Mouse (Mus musculus): ENCODE data around the gene Acta1. TPM values are rescaled to one million over a fixed set of nuclear protein-coding genes. Genes with fewer than 3 reads are reported as not detected.

Acta1 gene
- 12.6 and 18.0 TPM in 2 replicates for polyA plus RNA-seq (2015; fragmentation: Nextera tagmentation; extraction: Ambion mirVana)

- no peaks in the 10 kb centered on the region for H3K36me3 ChIP-seq (ENCODE audit: insufficient read depth, low read length)
- ATAC-seq: no peak
- TF ChIP-seq CTCF (IDR thresholded peaks at IDR 0.05): no peak
- TF ChIP-seq EP300 (IDR thresholded peaks at IDR 0.05): no peak
- H3K9me3 ChIP-seq (ENCODE audit: low read length): no peaks in the 10 kb centered on the region
- no peak for DNase-seq (ENCODE audit: low spot score)
- H3K27me3 ChIP-seq (replicated peaks; ENCODE audit: insufficient read depth, low read length): peaks cover 42% of the 10 kb centered on the region
- no peaks in the 10 kb centered on the region for H3K4me1 ChIP-seq (ENCODE audit: insufficient read depth, low read depth, low read length)
- H3K4me2 ChIP-seq (replicated peaks; ENCODE audit: low read depth, low read length): no peak within 1 kb of the TSS
- WGBS: 15% methylated on average over 15 of the region's 15 CpGs
- H3K27ac ChIP-seq (ENCODE audit: low read length): no peak within 1 kb of the TSS
- H3K4me3 ChIP-seq (ENCODE audit: low read depth, low read length): no peak within 1 kb of the TSS
- H3K9ac ChIP-seq (replicated peaks; ENCODE audit: low read depth): no peak within 1 kb of the TSS
These were observed at the start of gene Acta1 for GRCm38 (mm10) chr8:123894502-123895097. Gene Acta1, minus strand, starts transcription at chr8:123894751.

GRCm38 (mm10) chr8:123929026-123929425, 34.5 kb upstream of the Acta1 start:
- Histone ChIP-seq H3K36me3 (ENCODE audit: insufficient read depth, low read length) (peaks cover 41% of the 10 kb centered on the region; the same call in 1 of the 2 replicates), H3K9ac (replicated peaks; ENCODE audit: low read depth) (no peak overlapping the region), H3K9me3 (ENCODE audit: low read length) (no peaks in the 10 kb centered on the region), H3K27me3 (replicated peaks; ENCODE audit: insufficient read depth, low read length) (no peaks in the 10 kb centered on the region), H3K27ac (ENCODE audit: low read length) (no peak overlapping the region), H3K4me3 (ENCODE audit: low read depth, low read length) (no peak overlapping the region), H3K4me2 (replicated peaks; ENCODE audit: low read depth, low read length) (no peak overlapping the region), H3K4me1 (ENCODE audit: insufficient read depth, low read depth, low read length) (no peaks in the 10 kb centered on the region)
- WGBS: 91% methylated on average over 7 of the region's 7 CpGs
- ATAC-seq (no peak), DNase-seq (ENCODE audit: low spot score) (no peak)
- TF ChIP-seq CTCF (IDR thresholded peaks at IDR 0.05): no peak
- TF ChIP-seq EP300 (IDR thresholded peaks at IDR 0.05): no peak

DNA sequence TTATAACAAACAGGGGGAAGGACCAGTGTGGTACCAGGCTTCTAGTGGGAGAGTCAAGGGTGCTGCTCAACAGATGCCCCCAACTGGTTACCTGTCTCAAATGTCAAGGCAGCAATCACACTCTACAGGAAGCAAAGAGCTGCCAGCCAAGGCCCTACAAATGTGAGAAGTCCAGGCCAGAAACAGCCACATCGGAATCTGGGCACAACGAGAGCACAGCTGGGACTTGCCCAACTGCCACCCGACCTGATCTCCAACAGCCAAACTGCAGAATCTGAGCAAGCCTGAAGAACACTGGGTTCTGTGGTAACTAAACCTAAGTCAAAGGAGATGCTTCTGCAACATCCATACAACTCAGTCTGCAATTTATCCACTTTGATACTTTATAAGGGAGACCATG, 31.1 kb upstream of the Acta1 start:
- TF ChIP-seq CTCF (IDR thresholded peaks at IDR 0.05) (no peak), EP300 (IDR thresholded peaks at IDR 0.05) (no peak)
- ATAC-seq (no peak), DNase-seq (ENCODE audit: low spot score) (no peak)
- no peak overlapping the region for H3K4me2 ChIP-seq (replicated peaks; ENCODE audit: low read depth, low read length)
- no peaks in the 10 kb centered on the region for H3K27me3 ChIP-seq (replicated peaks; ENCODE audit: insufficient read depth, low read length)
- no peak overlapping the region for H3K27ac ChIP-seq (ENCODE audit: low read length)
- H3K4me1 ChIP-seq (ENCODE audit: insufficient read depth, low read depth, low read length): no peaks in the 10 kb centered on the region
- H3K9ac ChIP-seq (replicated peaks; ENCODE audit: low read depth): no peak overlapping the region
- H3K4me3 ChIP-seq (ENCODE audit: low read depth, low read length): no peak overlapping the region
- no peaks in the 10 kb centered on the region for H3K9me3 ChIP-seq (ENCODE audit: low read length)
- 82% methylated on average over 3 of the region's 3 CpGs for WGBS
- H3K36me3 ChIP-seq (ENCODE audit: insufficient read depth, low read length): peaks cover 49% of the 10 kb centered on the region

GRCm38 (mm10) chr8:123924719-123925118, 30.2 kb upstream of the Acta1 start:
- Histone ChIP-seq H3K27me3 (replicated peaks; ENCODE audit: insufficient read depth, low read length) (no peaks in the 10 kb centered on the region), H3K9ac (replicated peaks; ENCODE audit: low read depth) (no peak overlapping the region), H3K4me3 (ENCODE audit: low read depth, low read length) (no peak overlapping the region), H3K9me3 (ENCODE audit: low read length) (no peaks in the 10 kb centered on the region), H3K4me2 (replicated peaks; ENCODE audit: low read depth, low read length) (no peak overlapping the region), H3K27ac (ENCODE audit: low read length) (no peak overlapping the region), H3K4me1 (ENCODE audit: insufficient read depth, low read depth, low read length) (no peaks in the 10 kb centered on the region), H3K36me3 (ENCODE audit: insufficient read depth, low read length) (peaks cover 48% of the 10 kb centered on the region)
- 17% methylated on average over 2 of the region's 2 CpGs for WGBS
- ATAC-seq (peak; percentile 86), DNase-seq (ENCODE audit: low spot score) (peak; percentile 91)
- TF ChIP-seq CTCF (IDR thresholded peaks at IDR 0.05) (peak; percentile 97), EP300 (IDR thresholded peaks at IDR 0.05) (no peak)

DNA sequence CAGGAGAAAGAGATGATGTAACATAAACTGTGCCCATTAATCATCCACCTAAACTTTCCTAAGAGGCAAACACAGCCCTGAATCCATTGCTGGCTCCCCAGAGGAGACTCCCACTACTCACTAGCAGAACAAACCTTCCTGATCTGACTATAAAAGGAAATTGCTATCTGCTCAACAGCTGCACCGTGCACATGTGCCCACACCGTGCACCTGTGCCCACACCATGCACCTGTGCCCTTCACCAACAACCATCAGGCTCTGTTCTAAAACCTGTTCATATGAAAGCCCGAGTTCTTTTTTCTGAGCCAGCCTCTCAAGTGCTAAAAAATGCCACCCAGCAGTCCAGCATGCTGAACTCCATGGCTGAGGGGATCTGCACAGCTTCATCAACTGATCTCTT, 20.1 kb upstream of the Acta1 start:
- TF ChIP-seq CTCF (IDR thresholded peaks at IDR 0.05) (no peak), EP300 (IDR thresholded peaks at IDR 0.05) (no peak)
- peaks cover 25% of the 10 kb centered on the region for H3K36me3 ChIP-seq (ENCODE audit: insufficient read depth, low read length)
- H3K9ac ChIP-seq (replicated peaks; ENCODE audit: low read depth): no peak overlapping the region
- H3K27me3 ChIP-seq (replicated peaks; ENCODE audit: insufficient read depth, low read length): no peaks in the 10 kb centered on the region
- ATAC-seq (no peak), DNase-seq (ENCODE audit: low spot score) (no peak)
- no peak overlapping the region for H3K4me2 ChIP-seq (replicated peaks; ENCODE audit: low read depth, low read length)
- no peak overlapping the region for H3K4me3 ChIP-seq (ENCODE audit: low read depth, low read length)
- no peak overlapping the region for H3K27ac ChIP-seq (ENCODE audit: low read length)
- WGBS: 91% methylated on average over 3 of the region's 3 CpGs
- no peaks in the 10 kb centered on the region for H3K9me3 ChIP-seq (ENCODE audit: low read length)
- H3K4me1 ChIP-seq (ENCODE audit: insufficient read depth, low read depth, low read length): no peaks in the 10 kb centered on the region

- no peak for ATAC-seq
- WGBS: 95% methylated on average over 4 of the region's 4 CpGs
- Histone ChIP-seq H3K4me2 (replicated peaks; ENCODE audit: low read depth, low read length) (no peak overlapping the region), H3K27me3 (replicated peaks; ENCODE audit: insufficient read depth, low read length) (no peaks in the 10 kb centered on the region), H3K36me3 (ENCODE audit: insufficient read depth, low read length) (peaks cover 39% of the 10 kb centered on the region), H3K9ac (replicated peaks; ENCODE audit: low read depth) (no peak overlapping the region), H3K4me1 (ENCODE audit: insufficient read depth, low read depth, low read length) (no peaks in the 10 kb centered on the region), H3K27ac (ENCODE audit: low read length) (no peak overlapping the region), H3K9me3 (ENCODE audit: low read length) (no peaks in the 10 kb centered on the region), H3K4me3 (ENCODE audit: low read depth, low read length) (no peak overlapping the region)
- no peak for TF ChIP-seq EP300 (IDR thresholded peaks at IDR 0.05)
- TF ChIP-seq CTCF (IDR thresholded peaks at IDR 0.05): no peak
- DNase-seq (ENCODE audit: low spot score): no peak
These were observed 17.7 kb upstream of the Acta1 start for GRCm38 (mm10) chr8:123912265-123912664.

DNA sequence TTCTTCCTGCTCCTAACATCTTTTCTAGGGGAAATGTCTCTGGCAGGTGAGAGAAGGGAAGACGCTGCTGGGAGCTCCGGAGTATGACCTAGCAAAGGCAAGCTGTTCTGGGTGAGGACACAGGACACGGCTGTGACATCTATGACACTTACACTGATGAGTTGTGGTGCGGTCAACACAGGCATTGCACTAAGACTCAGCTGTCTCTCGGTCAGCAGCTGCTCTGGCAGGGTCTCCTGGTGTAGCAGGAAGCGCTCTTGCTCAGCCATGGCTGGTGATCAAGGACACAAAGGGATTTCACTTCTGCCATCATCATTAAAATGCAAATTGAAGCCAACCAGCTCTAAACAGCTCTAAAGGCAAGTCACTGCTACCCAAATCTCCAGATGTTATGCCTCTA, 13.1 kb upstream of the Acta1 start:
- no peaks in the 10 kb centered on the region for H3K9me3 ChIP-seq (ENCODE audit: low read length)
- H3K4me1 ChIP-seq (ENCODE audit: insufficient read depth, low read depth, low read length): no peaks in the 10 kb centered on the region
- TF ChIP-seq CTCF (IDR thresholded peaks at IDR 0.05) (no peak), EP300 (IDR thresholded peaks at IDR 0.05) (no peak)
- no peak overlapping the region for H3K4me3 ChIP-seq (ENCODE audit: low read depth, low read length)
- H3K9ac ChIP-seq (replicated peaks; ENCODE audit: low read depth): no peak overlapping the region
- DNase-seq (ENCODE audit: low spot score) (no peak), ATAC-seq (no peak)
- no peak overlapping the region for H3K27ac ChIP-seq (ENCODE audit: low read length)
- no peak overlapping the region for H3K4me2 ChIP-seq (replicated peaks; ENCODE audit: low read depth, low read length)
- peaks cover 40% of the 10 kb centered on the region for H3K36me3 ChIP-seq (ENCODE audit: insufficient read depth, low read length)
- WGBS: 94% methylated on average over 6 of the region's 6 CpGs
- H3K27me3 ChIP-seq (replicated peaks; ENCODE audit: insufficient read depth, low read length): no peaks in the 10 kb centered on the region

Measured in lung, postnatal 0 days (tissue).